Comparison of ENCODE assay signal across 22 mouse cellular contexts in genomic region chr17:73017173-73017572, GRCm38 (mm10).
DNase-seq lines count a peak whose midpoint lies in the region; ATAC-seq and TF ChIP-seq lines count a peak whose summit lies in the region.
"Had no signal": no experiment of that assay in that cellular context is flagged by ENCODE, and none has a peak within 500 bp of the region (broad histone marks: within the 10 kb centered on the region; RNA-seq: fewer than 3 reads in every experiment).

No protein-coding gene starts in this region.

- no peak for TF ChIP-seq EP300 in stomach, postnatal 0 days (optimal IDR thresholded peaks at IDR 0.05)

- WGBS in heart, embryonic 13.5 days = 68% methylated on average over 5 of the region's 5 CpGs
- 61% methylated on average over 5 of the region's 5 CpGs for WGBS in kidney, embryonic 16.5 days
- WGBS in lung, embryonic 14.5 days = 39% methylated on average over 5 of the region's 5 CpGs
- WGBS in stomach, embryonic 16.5 days = 52% methylated on average over 5 of the region's 5 CpGs
- 48% methylated on average over 5 of the region's 5 CpGs for WGBS in stomach, postnatal 0 days

- peaks cover 72% of the 10 kb centered on the region for H3K4me1 ChIP-seq in heart, embryonic 13.5 days
- peaks cover 17% of the 10 kb centered on the region for H3K4me1 ChIP-seq in kidney, embryonic 16.5 days (ENCODE audit: insufficient read depth, low read length)
- H3K4me1 ChIP-seq in lung, embryonic 14.5 days (ENCODE audit: insufficient read depth) = peaks cover 39% of the 10 kb centered on the region
- H3K4me1 ChIP-seq in stomach, embryonic 16.5 days (ENCODE audit: control insufficient read depth, insufficient read depth, low read length) = peaks cover 7% of the 10 kb centered on the region
- 0 out of 2 replicates have a peak, but pooled peaks cover 3% of the 10 kb centered on the region for H3K4me1 ChIP-seq in stomach, postnatal 0 days (replicated peaks; ENCODE audit: control insufficient read depth, insufficient read depth)
- H3K4me1 ChIP-seq: forebrain, embryonic 15.5 days had no signal

- ATAC-seq in heart, embryonic 13.5 days (ENCODE audit: extremely low read depth, insufficient number of reproducible peaks, low FRiP score, low TSS enrichment) = no peak
- ATAC-seq in kidney, embryonic 16.5 days (ENCODE audit: low FRiP score, low TSS enrichment) = peak; percentile 66; the same call in 1 of the 2 replicates
- peak; percentile 54 for ATAC-seq in lung, embryonic 14.5 days (ENCODE audit: insufficient read depth)
- ATAC-seq in stomach, embryonic 16.5 days (ENCODE audit: insufficient read depth, low FRiP score) = no peak
- no peak for ATAC-seq in stomach, postnatal 0 days (ENCODE audit: low FRiP score, low TSS enrichment)
- ATAC-seq: CD4-positive, CD25-positive, alpha-beta regulatory T cell, adult 4 months; forebrain, embryonic 15.5 days had no signal

- no peaks in the 10 kb centered on the region for H3K9me3 ChIP-seq in heart, embryonic 13.5 days
- no peaks in the 10 kb centered on the region for H3K9me3 ChIP-seq in kidney, embryonic 16.5 days (ENCODE audit: low read length)
- no peaks in the 10 kb centered on the region for H3K9me3 ChIP-seq in lung, embryonic 14.5 days (ENCODE audit: low read depth, low read length)
- no peaks in the 10 kb centered on the region for H3K9me3 ChIP-seq in stomach, embryonic 16.5 days (replicated peaks; ENCODE audit: control insufficient read depth, low read length)
- H3K9me3 ChIP-seq in stomach, postnatal 0 days (ENCODE audit: control insufficient read depth, low read length) = no peaks in the 10 kb centered on the region
- H3K9me3 ChIP-seq: embryonic facial prominence, embryonic 12.5 days; forebrain, embryonic 15.5 days; G1E; heart, embryonic 10.5 days; heart, embryonic 15.5 days had no signal

- peak overlapping the region; percentile 41; the same call in 1 of the 2 replicates for H3K27ac ChIP-seq in heart, embryonic 13.5 days (replicated peaks)
- peak overlapping the region; percentile 72 for H3K27ac ChIP-seq in kidney, embryonic 16.5 days (ENCODE audit: low read length)
- peak overlapping the region; percentile 82 for H3K27ac ChIP-seq in lung, embryonic 14.5 days (ENCODE audit: low read depth)
- H3K27ac ChIP-seq in stomach, embryonic 16.5 days (ENCODE audit: low read length) = peak overlapping the region; percentile 7; the same call in 1 of the 2 replicates
- no peak overlapping the region for H3K27ac ChIP-seq in stomach, postnatal 0 days (replicated peaks)
- H3K27ac ChIP-seq: embryonic facial prominence, embryonic 12.5 days; forebrain, embryonic 15.5 days; heart, embryonic 10.5 days had no signal

- TF ChIP-seq CTCF in lung, embryonic 14.5 days (IDR thresholded peaks at IDR 0.05; ENCODE audit: low read depth) = no peak
- TF ChIP-seq CTCF in stomach, postnatal 0 days (IDR thresholded peaks at IDR 0.05; ENCODE audit: low read depth) = no peak

- no peak for DNase-seq in heart, adult 11 months
- no peak for DNase-seq in kidney, adult 11 months
- peak; percentile 90 for DNase-seq in lung, embryonic 14.5 days
- no peak for DNase-seq in lung, postnatal 25 days (ENCODE audit: low spot score)
- DNase-seq in stomach, postnatal 0 days (ENCODE audit: low spot score) = no peak
- DNase-seq: adrenal gland, adult 8-10 months; B cell, adult 2 months; cerebellum, adult 11-12 months; cerebellum, adult 9-10 months; cerebellum, postnatal 25 days; gastrocnemius, postnatal 36 days; heart, adult 18-20 months; heart, postnatal 14 days had no signal

- no peak overlapping the region for H3K9ac ChIP-seq in heart, embryonic 13.5 days
- H3K9ac ChIP-seq in kidney, embryonic 16.5 days (replicated peaks; ENCODE audit: low read length) = no peak overlapping the region
- no peak overlapping the region for H3K9ac ChIP-seq in lung, embryonic 14.5 days
- no peak overlapping the region for H3K9ac ChIP-seq in stomach, embryonic 16.5 days (ENCODE audit: low read length)
- no peak overlapping the region for H3K9ac ChIP-seq in stomach, postnatal 0 days (ENCODE audit: low read length)
- H3K9ac ChIP-seq: embryonic facial prominence, embryonic 12.5 days; forebrain, embryonic 15.5 days; heart, embryonic 15.5 days had no signal

- H3K4me2 ChIP-seq in heart, embryonic 13.5 days = no peak overlapping the region
- H3K4me2 ChIP-seq in kidney, embryonic 16.5 days (replicated peaks; ENCODE audit: low read depth, low read length) = no peak overlapping the region
- no peak overlapping the region for H3K4me2 ChIP-seq in lung, embryonic 14.5 days
- H3K4me2 ChIP-seq in stomach, embryonic 16.5 days (ENCODE audit: low read depth, low read length) = no peak overlapping the region
- H3K4me2 ChIP-seq in stomach, postnatal 0 days (replicated peaks; ENCODE audit: low read depth) = no peak overlapping the region
- H3K4me2 ChIP-seq: embryonic facial prominence, embryonic 12.5 days; forebrain, embryonic 15.5 days; heart, embryonic 15.5 days had no signal

- H3K27me3 ChIP-seq in heart, embryonic 13.5 days (replicated peaks) = no peaks in the 10 kb centered on the region
- no peaks in the 10 kb centered on the region for H3K27me3 ChIP-seq in kidney, embryonic 16.5 days (ENCODE audit: insufficient read depth, low read length)
- H3K27me3 ChIP-seq in lung, embryonic 14.5 days (ENCODE audit: insufficient read depth, low read length) = no peaks in the 10 kb centered on the region
- no peaks in the 10 kb centered on the region for H3K27me3 ChIP-seq in stomach, embryonic 16.5 days (ENCODE audit: control insufficient read depth, insufficient read depth, low read length)
- no peaks in the 10 kb centered on the region for H3K27me3 ChIP-seq in stomach, postnatal 0 days (ENCODE audit: control insufficient read depth, insufficient read depth, low read length)
- H3K27me3 ChIP-seq: embryonic facial prominence, embryonic 12.5 days; forebrain, embryonic 15.5 days; heart, embryonic 15.5 days had no signal

- H3K4me3 ChIP-seq in heart, embryonic 13.5 days = no peak overlapping the region
- no peak overlapping the region for H3K4me3 ChIP-seq in kidney, embryonic 16.5 days (ENCODE audit: low read length)
- no peak overlapping the region for H3K4me3 ChIP-seq in lung, embryonic 14.5 days (ENCODE audit: low read depth, low read length)
- H3K4me3 ChIP-seq in stomach, embryonic 16.5 days (replicated peaks; ENCODE audit: low read length) = no peak overlapping the region
- H3K4me3 ChIP-seq in stomach, postnatal 0 days (ENCODE audit: low read depth, low read length) = no peak overlapping the region
- H3K4me3 ChIP-seq: embryonic facial prominence, embryonic 12.5 days; forebrain, embryonic 15.5 days; heart, embryonic 10.5 days; heart, embryonic 15.5 days had no signal

- H3K36me3 ChIP-seq in heart, embryonic 13.5 days = no peaks in the 10 kb centered on the region
- no peaks in the 10 kb centered on the region for H3K36me3 ChIP-seq in kidney, embryonic 16.5 days (ENCODE audit: insufficient read depth, low read length)
- H3K36me3 ChIP-seq in lung, embryonic 14.5 days (ENCODE audit: insufficient read depth) = no peaks in the 10 kb centered on the region
- no peaks in the 10 kb centered on the region for H3K36me3 ChIP-seq in stomach, embryonic 16.5 days (ENCODE audit: control insufficient read depth, insufficient read depth, low read length)
- no peaks in the 10 kb centered on the region for H3K36me3 ChIP-seq in stomach, postnatal 0 days (ENCODE audit: control insufficient read depth, insufficient read depth, low read length)
- H3K36me3 ChIP-seq: embryonic facial prominence, embryonic 12.5 days; forebrain, embryonic 15.5 days; G1E; heart, embryonic 10.5 days; heart, embryonic 15.5 days had no signal

Comparison
In these comparisons a context has a peak if more than half of its experiments do, and no peak if none do; other contexts are left out.
1. ATAC-seq: peak in kidney, embryonic 16.5 days (single experiment) and lung, embryonic 14.5 days (single experiment); none in heart, embryonic 13.5 days (single experiment), stomach, embryonic 16.5 days (single experiment) and stomach, postnatal 0 days (single experiment).